Mouse (Mus musculus): ENCODE results near the gene Gtf2e1. TPM values are rescaled to one million over a fixed set of nuclear protein-coding genes. Genes with fewer than 3 reads are reported as not detected.

Gene Gtf2e1
- polyA plus RNA-seq, 1 experiment = 6.7 TPM

DNA sequence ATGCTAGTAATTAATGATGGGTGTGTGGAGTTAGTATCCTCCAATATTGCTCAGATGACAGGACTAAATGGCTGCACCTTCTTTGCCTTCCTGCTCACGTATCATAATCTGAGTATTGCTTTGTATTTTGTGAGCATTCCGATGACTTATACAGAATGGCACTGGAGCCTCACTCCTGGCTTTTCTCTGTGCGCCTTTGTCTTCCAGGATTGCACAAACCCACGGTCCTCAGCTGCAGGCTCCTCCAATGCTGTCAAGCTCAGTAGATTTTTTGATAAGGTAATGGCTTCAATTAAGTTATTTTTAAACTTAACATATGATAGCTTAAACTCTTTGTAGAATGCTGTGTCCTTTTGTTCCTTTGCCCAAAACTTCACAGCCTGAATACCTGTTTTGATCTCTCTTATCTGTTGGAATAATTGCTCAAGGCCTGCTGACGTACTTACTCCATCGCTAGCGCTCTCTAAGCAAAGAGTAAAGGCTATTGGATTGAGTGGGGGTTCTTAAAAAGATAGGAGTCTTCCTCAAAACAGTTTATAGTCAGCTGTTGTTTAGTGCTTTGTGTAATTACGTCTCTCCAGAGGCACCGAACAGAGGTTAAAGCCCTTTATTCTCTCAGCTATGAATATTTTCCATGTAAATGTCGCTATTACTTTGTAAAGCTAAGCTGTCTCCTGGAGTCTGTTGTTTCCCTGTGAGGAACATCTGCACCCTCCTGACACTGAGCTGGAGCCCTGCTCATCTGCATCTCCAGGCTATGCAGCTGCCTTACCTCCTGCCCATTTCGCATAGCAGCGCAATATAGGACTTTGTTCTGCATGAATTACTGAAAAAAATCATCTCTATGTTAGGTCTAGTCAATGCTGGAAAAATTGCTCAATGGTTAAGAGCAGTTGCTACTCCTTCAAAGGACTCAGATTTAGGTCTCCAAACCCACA, 27.8 kb upstream of the Gtf2e1 start:
- WGBS = 97% methylated on average over 12 of the region's 12 CpGs
- H3K27ac ChIP-seq (ENCODE audit: control insufficient read depth, insufficient read depth, low read length) = no peak overlapping the region
- TF ChIP-seq CTCF (IDR thresholded peaks at IDR 0.05; ENCODE audit: borderline replicate concordance, control insufficient read depth, extremely low read depth, insufficient read depth, low read length, poor library complexity) (no peak), POLR2A (IDR thresholded peaks at IDR 0.05; ENCODE audit: control insufficient read depth, extremely low read depth, insufficient read depth, low read length, poor library complexity) (no peak)

DNA sequence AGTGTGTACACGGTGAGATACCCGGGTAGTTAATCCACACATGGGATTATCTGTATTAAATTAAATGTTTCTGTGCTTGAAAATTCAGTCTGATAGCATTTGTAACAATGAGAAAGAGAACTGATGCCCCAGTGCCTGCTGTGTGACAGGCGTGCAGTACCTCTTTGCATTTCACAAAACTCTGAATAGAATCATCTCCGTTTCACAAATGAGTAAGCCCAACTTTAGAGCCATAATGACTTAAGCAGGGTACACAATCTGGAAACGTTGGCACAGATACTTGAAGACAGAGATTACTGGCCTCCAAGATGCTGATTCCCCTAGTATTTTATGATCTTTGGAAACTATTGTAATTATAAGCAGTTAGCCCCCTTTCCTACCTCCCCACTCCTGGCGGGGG, 26.5 kb upstream of the Gtf2e1 start:
- Histone ChIP-seq H3K4me3 (ENCODE audit: control insufficient read depth, insufficient read depth, low read length) (no peak overlapping the region), H3K27ac (ENCODE audit: control insufficient read depth, insufficient read depth, low read length) (no peak overlapping the region), H3K4me1 (replicated peaks; ENCODE audit: control insufficient read depth, insufficient read depth, low read length) (no peaks in the 10 kb centered on the region), H3K36me3 (ENCODE audit: control insufficient read depth, insufficient read depth, low read length) (no peaks in the 10 kb centered on the region), H3K27me3 (ENCODE audit: control insufficient read depth, insufficient read depth, low read length) (no peaks in the 10 kb centered on the region)
- 96% methylated on average over 6 of the region's 6 CpGs for WGBS
- DNase-seq = no peak
- TF ChIP-seq POLR2A (IDR thresholded peaks at IDR 0.05; ENCODE audit: control insufficient read depth, extremely low read depth, insufficient read depth, low read length, poor library complexity) (no peak), CTCF (IDR thresholded peaks at IDR 0.05; ENCODE audit: borderline replicate concordance, control insufficient read depth, extremely low read depth, insufficient read depth, low read length, poor library complexity) (no peak)

More for the DNA sequence above, 27.8 kb upstream of the Gtf2e1 start:
- DNase-seq = no peak
- no peaks in the 10 kb centered on the region for H3K27me3 ChIP-seq (ENCODE audit: control insufficient read depth, insufficient read depth, low read length)
- H3K4me3 ChIP-seq (ENCODE audit: control insufficient read depth, insufficient read depth, low read length) = no peak overlapping the region
- no peaks in the 10 kb centered on the region for H3K36me3 ChIP-seq (ENCODE audit: control insufficient read depth, insufficient read depth, low read length)
- H3K4me1 ChIP-seq (replicated peaks; ENCODE audit: control insufficient read depth, insufficient read depth, low read length) = no peaks in the 10 kb centered on the region

DNA sequence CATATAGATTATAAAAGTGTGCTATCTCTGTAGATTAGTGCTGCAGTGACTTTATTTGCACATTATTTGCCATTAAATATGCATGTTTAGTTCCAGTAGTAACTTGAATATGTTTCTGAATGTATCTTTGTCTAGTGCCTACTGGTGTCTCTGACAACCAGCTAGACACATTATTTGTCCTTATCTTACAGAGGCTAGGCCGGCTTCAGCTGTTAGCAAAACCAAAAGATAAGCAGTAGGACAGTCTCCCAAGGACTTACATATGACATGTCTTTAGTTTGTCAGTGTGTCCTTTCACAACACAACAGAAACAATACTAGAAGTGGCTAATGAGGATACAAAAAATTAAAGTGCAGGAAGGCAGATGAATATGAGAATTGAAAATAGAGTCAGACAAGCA, 25.5 kb upstream of the Gtf2e1 start:
- Histone ChIP-seq H3K27me3 (ENCODE audit: control insufficient read depth, insufficient read depth, low read length) (no peaks in the 10 kb centered on the region), H3K27ac (ENCODE audit: control insufficient read depth, insufficient read depth, low read length) (no peak overlapping the region), H3K36me3 (ENCODE audit: control insufficient read depth, insufficient read depth, low read length) (no peaks in the 10 kb centered on the region), H3K4me1 (replicated peaks; ENCODE audit: control insufficient read depth, insufficient read depth, low read length) (no peaks in the 10 kb centered on the region), H3K4me3 (ENCODE audit: control insufficient read depth, insufficient read depth, low read length) (no peak overlapping the region)
- WGBS = 98% methylated on average over 1 of the region's 1 CpGs
- DNase-seq = no peak
- TF ChIP-seq CTCF (IDR thresholded peaks at IDR 0.05; ENCODE audit: borderline replicate concordance, control insufficient read depth, extremely low read depth, insufficient read depth, low read length, poor library complexity) = no peak
- TF ChIP-seq POLR2A (IDR thresholded peaks at IDR 0.05; ENCODE audit: control insufficient read depth, extremely low read depth, insufficient read depth, low read length, poor library complexity) = no peak

DNA sequence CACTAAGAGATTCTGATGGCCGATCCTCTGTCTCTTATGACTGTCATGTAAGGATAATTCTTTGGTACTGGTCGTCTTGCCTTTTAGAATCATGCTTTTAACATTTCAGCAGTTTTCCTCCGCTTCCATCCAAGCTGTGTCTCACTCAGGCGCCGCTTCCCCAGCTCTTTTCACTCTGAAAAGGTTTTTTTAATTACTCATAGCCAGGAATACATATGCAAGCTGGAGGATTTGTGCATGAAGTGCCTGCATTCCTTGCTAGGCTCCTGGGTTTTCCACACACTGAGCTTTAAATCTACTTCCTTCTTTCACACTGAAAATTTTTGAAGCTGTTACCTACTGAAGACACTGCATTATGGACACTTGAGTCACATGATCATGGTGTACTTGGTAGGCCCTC, 23.4 kb upstream of the Gtf2e1 start:
- Histone ChIP-seq H3K4me1 (replicated peaks; ENCODE audit: control insufficient read depth, insufficient read depth, low read length) (no peaks in the 10 kb centered on the region), H3K36me3 (ENCODE audit: control insufficient read depth, insufficient read depth, low read length) (no peaks in the 10 kb centered on the region), H3K27me3 (ENCODE audit: control insufficient read depth, insufficient read depth, low read length) (no peaks in the 10 kb centered on the region), H3K4me3 (ENCODE audit: control insufficient read depth, insufficient read depth, low read length) (no peak overlapping the region), H3K27ac (ENCODE audit: control insufficient read depth, insufficient read depth, low read length) (no peak overlapping the region)
- 96% methylated on average over 5 of the region's 5 CpGs for WGBS
- TF ChIP-seq POLR2A (IDR thresholded peaks at IDR 0.05; ENCODE audit: control insufficient read depth, extremely low read depth, insufficient read depth, low read length, poor library complexity) (no peak), CTCF (IDR thresholded peaks at IDR 0.05; ENCODE audit: borderline replicate concordance, control insufficient read depth, extremely low read depth, insufficient read depth, low read length, poor library complexity) (no peak)
- no peak for DNase-seq

DNA sequence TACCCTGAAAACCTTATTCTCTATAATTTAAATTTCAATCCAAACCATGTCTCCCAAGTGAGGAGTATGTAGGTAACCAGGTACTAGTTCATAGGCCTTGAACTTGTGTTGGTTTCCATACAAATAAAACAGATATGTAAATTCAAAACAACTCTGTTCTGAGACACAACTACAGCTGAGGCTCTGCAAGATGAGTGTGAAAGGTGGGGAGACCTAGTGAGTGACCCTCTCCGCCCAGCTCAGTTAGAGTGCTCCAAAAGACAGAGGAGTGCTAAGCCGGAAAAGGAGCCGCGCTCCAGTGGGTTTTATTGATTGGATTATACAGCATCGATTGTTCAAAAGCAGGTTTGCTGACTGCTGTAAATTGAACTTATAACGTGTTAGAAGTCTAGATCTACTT, 22.8 kb upstream of the Gtf2e1 start:
- Histone ChIP-seq H3K4me3 (ENCODE audit: control insufficient read depth, insufficient read depth, low read length) (no peak overlapping the region), H3K27me3 (ENCODE audit: control insufficient read depth, insufficient read depth, low read length) (no peaks in the 10 kb centered on the region), H3K36me3 (ENCODE audit: control insufficient read depth, insufficient read depth, low read length) (peaks cover 2% of the 10 kb centered on the region; the same call in 1 of the 2 replicates), H3K27ac (ENCODE audit: control insufficient read depth, insufficient read depth, low read length) (no peak overlapping the region), H3K4me1 (replicated peaks; ENCODE audit: control insufficient read depth, insufficient read depth, low read length) (no peaks in the 10 kb centered on the region)
- no peak for TF ChIP-seq POLR2A (IDR thresholded peaks at IDR 0.05; ENCODE audit: control insufficient read depth, extremely low read depth, insufficient read depth, low read length, poor library complexity)
- WGBS = 98% methylated on average over 6 of the region's 6 CpGs
- DNase-seq = no peak

DNA sequence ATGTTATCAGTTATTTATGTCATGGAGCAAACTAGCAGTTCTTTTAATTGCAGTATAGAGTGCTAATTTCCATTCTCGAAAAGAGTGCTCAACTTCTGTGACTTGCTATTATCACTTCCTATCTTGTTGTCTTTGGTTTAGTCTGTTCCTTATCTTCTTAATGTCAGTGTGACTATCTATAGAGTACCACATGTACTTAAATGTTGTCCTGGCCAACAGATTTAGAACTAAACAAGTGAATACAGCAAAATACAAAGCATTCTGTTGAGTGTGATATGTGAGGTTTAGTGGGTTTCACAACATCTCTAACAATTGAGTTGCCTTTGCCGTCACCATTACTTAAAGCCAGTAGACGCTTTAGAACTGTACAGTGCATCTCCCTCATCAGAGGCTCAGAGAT, 13.2 kb upstream of the Gtf2e1 start:
- 92% methylated on average over 3 of the region's 3 CpGs for WGBS
- TF ChIP-seq POLR2A (IDR thresholded peaks at IDR 0.05; ENCODE audit: control insufficient read depth, extremely low read depth, insufficient read depth, low read length, poor library complexity) = no peak
- TF ChIP-seq CTCF (IDR thresholded peaks at IDR 0.05; ENCODE audit: borderline replicate concordance, control insufficient read depth, extremely low read depth, insufficient read depth, low read length, poor library complexity) = no peak

More for the DNA sequence above, 13.2 kb upstream of the Gtf2e1 start:
- H3K4me1 ChIP-seq (replicated peaks; ENCODE audit: control insufficient read depth, insufficient read depth, low read length) = no peaks in the 10 kb centered on the region
- peaks cover 4% of the 10 kb centered on the region; the same call in 1 of the 2 replicates for H3K36me3 ChIP-seq (ENCODE audit: control insufficient read depth, insufficient read depth, low read length)
- H3K27ac ChIP-seq (ENCODE audit: control insufficient read depth, insufficient read depth, low read length) = no peak overlapping the region
- no peak overlapping the region for H3K4me3 ChIP-seq (ENCODE audit: control insufficient read depth, insufficient read depth, low read length)
- DNase-seq = no peak
- no peaks in the 10 kb centered on the region for H3K27me3 ChIP-seq (ENCODE audit: control insufficient read depth, insufficient read depth, low read length)
